Mouse (Mus musculus): ENCODE results near the gene Ccdc163. TPM values are rescaled to one million over a fixed set of nuclear protein-coding genes. Genes with fewer than 3 reads are reported as not detected.

The Ccdc163 gene
- total RNA-seq (2023), result 16.2 to 32.2 TPM (median 20.9 TPM) in 4 replicates

DNA sequence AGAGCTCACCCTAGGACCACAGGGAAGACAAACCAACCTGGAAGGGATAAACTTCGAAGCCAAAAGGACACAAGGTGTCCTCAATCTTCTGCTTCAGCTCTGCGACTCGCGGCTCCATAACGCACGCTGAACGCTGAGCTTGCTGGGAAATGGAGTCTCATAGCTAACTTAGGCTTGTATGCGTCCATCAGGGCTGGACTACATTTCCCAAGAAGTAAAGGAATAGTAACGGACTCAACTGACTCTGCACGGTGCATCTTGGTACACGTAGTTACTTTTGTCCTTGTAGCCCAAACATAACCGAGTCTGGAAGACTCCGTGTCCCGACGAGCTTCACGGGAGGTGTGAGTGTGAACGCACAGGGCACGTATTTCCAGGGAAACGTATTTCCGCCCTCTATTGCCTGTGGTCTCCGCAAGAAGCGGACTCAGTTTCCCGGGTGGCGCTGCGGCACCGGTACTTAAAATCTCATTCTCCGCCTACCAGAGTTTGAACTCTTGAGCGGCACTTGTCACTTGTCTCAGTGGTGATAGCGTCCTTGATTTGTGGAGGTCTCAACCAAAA, at the start of gene Ccdc163, which contains the start of gene Mmachc:
Gene Ccdc163, plus strand, starts transcription at position 309 of the 564 bp plus-strand sequence.
Gene Mmachc, minus strand, starts transcription at position 206 of the 564 bp plus-strand sequence.

DNA sequence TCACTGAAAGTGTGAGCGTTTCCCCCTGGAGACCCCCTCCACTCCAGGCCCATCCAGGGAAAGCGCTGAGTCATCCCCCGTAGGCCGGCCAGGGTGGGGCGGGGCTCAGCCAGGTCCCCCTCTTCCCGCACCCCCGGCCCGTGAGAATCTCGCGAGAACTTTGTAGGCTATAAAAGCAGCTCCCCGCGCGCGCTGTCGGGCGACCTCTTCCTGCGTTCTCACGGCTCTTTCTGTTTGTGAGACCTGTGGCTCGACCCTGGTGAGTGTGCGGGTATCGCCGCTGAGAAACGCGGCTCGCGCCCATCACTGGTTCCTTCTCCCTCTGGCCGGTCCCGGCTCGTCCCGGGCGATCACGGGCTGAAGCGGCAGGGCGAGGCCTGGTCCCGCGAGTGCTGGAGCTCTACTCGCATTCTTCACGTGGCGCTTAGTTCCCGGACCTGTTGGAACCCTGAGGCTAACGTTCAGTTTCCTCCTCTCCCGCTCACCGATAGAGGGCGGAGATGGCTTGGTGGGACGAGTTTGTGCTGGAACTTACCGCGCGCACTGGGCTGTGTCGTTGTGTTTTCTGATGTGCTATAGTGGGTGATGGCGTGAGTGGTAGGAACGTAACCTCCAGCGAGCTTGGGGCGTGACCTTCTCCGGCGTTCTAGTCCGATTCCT, 22.8 kb upstream of the Ccdc163 start, which contains the start of gene Prdx1:
Gene Prdx1, plus strand, starts transcription at position 143 of the 660 bp plus-strand sequence.

DNA sequence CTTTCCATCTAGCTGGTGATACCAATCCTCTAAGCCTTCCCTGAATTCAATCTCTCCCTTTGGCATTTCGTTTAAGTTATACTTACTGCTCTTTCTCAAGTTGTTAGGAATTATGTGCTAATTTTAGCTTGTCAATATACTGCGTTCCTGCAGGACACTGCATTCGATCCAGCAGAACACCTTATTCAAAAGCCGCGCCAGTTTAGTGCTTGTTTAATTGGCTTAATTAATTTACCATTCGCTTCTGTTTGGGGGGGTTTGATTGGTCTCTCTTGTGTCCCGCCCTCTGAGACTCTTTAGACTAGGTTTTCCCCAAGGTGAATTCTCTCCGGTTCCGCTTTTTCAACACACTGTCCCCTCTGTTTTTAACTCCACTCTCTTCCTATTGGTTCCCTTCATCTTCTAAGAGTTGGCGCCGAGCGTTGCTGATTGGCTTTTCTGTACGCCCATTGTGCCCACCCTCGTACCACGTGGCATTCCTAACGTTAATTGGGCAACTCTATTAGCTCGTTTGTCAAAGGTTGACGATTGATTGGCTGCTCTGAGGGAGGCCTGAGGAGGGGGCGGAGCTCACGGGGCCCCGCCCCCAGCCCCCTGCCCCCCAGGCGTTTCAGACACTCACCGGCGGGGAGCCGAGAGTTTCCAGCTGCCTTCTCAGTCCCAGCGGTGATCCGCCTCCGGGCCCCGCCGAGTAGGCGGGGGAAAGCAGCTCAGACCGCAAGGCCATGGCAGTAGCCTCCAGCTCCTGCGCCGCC, 12.2 kb downstream of the Ccdc163 start, which contains the start of gene Tesk2:
Gene Tesk2, plus strand, starts transcription at position 606 of the 755 bp plus-strand sequence.

Other genes starting within 250 kb of the Ccdc163 start
- 32.6 to 36.2 TPM (median 34.6 TPM) in 4 replicates for gene Mast2, start 244.3 kb upstream of the Ccdc163 start, total RNA-seq (2023)
- gene Ipp, start 201.0 kb upstream of the Ccdc163 start, total RNA-seq (2023), result 12.5 to 15.4 TPM (median 14.5 TPM) in 4 replicates
- 10.7 to 11.1 TPM (median 10.9 TPM) in 4 replicates for gene Tmem69, start 152.6 kb upstream of the Ccdc163 start, total RNA-seq (2023)
- 83.2 to 97.4 TPM (median 87.2 TPM) in 4 replicates for gene Gpbp1l1, start 150.9 kb upstream of the Ccdc163 start, total RNA-seq (2023)
- 17.6 to 22.3 TPM (median 18.6 TPM) in 4 replicates for gene Ccdc17, start 111.9 kb upstream of the Ccdc163 start, total RNA-seq (2023)
- 64.6 to 72.9 TPM (median 68.7 TPM) in 4 replicates for gene Nasp, start 80.6 kb upstream of the Ccdc163 start, total RNA-seq (2023)
- gene Akr1a1, start 56.8 kb upstream of the Ccdc163 start, total RNA-seq (2023), result 168 to 183 TPM (median 175 TPM) in 4 replicates
- 156 to 175 TPM (median 166 TPM) in 4 replicates for gene Prdx1, start 23.0 kb upstream of the Ccdc163 start, total RNA-seq (2023)
- 3.4 to 7.5 TPM (median 5.3 TPM) in 4 replicates for gene Mmachc, start 103 bp upstream of the Ccdc163 start, total RNA-seq (2023)
- gene Tesk2, start 12.4 kb downstream of the Ccdc163 start, total RNA-seq (2023), result 10.7 to 12.8 TPM (median 12.6 TPM) in 4 replicates
- gene Toe1, start 99.1 kb downstream of the Ccdc163 start, total RNA-seq (2023), result 44.6 to 53.4 TPM (median 47.2 TPM) in 4 replicates
- gene Mutyh, start 99.2 kb downstream of the Ccdc163 start, total RNA-seq (2023), result 17.0 to 26.9 TPM (median 20.9 TPM) in 4 replicates
- gene Hpdl, start 113.2 kb downstream of the Ccdc163 start, total RNA-seq (2023), result not detected in 4 replicates
- gene Zswim5, start 168.9 kb downstream of the Ccdc163 start, total RNA-seq (2023), result not detected in 4 replicates